Mouse (Mus musculus): Measurements from ENCODE around the gene Fbxo30. TPM values are rescaled to one million over a fixed set of nuclear protein-coding genes. Genes with fewer than 3 reads are reported as not detected.

Fbxo30 gene
- 2.5 and 5.4 TPM in 2 replicates for polyA plus RNA-seq (2012; rRNA removed; ENCODE audit: low replicate concordance)

GRCm38 (mm10) chr10:11280578-11281463 is at the start of gene Fbxo30:
Gene Fbxo30, plus strand, starts transcription at chr10:11281330.

GRCm38 (mm10) chr10:11343205-11344141 is 62.3 kb downstream of the Fbxo30 start, which contains the start of gene Epm2a:
Gene Epm2a, plus strand, starts transcription at chr10:11343404.

Other genes with a start within 250 kb of the Fbxo30 start
- gene Grm1, start 199.0 kb upstream of the Fbxo30 start, polyA plus RNA-seq (2012; rRNA removed; ENCODE audit: low replicate concordance): not detected in 2 replicates
- 3.6 and 5.8 TPM in 2 replicates for gene Shprh, start 131.9 kb upstream of the Fbxo30 start, polyA plus RNA-seq (2012; rRNA removed; ENCODE audit: low replicate concordance)
- gene Epm2a, start 62.1 kb downstream of the Fbxo30 start, polyA plus RNA-seq (2012; rRNA removed; ENCODE audit: low replicate concordance): 6.7 and 8.3 TPM in 2 replicates